Mouse (Mus musculus) telencephalon, adult 2 months (tissue): ENCODE data around the gene Rhbg.
A peak's percentile ranks its signal among the peaks of the same experiment; 100 is the strongest.

Experiments
- DNase-seq: peaks from one replicate; pipeline ENCODE4 v3.0.0-alpha.2; 2011; ENCODE audit warnings: low read depth, low spot score

Rhbg gene

DNA sequence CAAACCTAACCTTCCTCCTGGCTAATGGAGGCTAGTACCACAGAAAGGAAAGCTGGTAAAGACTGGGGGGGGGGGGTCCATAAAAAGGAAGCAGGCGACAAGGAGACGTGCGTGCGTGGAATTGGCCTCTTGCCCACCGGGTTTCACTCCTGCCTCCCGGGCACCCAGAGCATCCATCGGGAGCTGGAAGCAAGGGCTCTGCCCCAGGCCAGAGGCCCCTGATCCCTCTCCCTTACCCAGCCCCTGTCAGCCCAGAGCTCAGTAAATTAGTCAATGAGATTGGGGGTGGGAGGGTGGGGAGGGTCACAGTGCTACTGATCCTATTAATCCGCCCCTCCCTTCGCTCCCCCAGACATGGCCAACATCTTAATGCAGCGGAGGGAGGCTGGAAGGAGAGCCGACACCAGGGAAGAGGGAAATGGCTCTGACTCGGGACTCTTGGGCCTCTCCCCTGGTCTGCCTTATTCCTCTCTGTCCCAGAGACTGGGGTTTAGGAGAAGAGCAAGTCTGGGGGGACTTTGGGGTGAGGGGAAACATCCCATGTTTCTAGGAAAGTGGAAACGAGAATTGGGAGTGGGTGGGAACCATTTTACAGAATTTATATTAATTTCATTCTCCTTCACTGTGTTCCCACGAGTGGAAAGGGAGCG lies 46.9 kb downstream of the Rhbg start:
- no peak for DNase-seq

- DNase-seq, result no peak
Measured at GRCm38 (mm10) chr3:88206901-88207371, 47.6 kb downstream of the Rhbg start.

GRCm38 (mm10) chr3:88206500-88206899 lies 48.0 kb downstream of the Rhbg start:
- no peak for DNase-seq

DNA sequence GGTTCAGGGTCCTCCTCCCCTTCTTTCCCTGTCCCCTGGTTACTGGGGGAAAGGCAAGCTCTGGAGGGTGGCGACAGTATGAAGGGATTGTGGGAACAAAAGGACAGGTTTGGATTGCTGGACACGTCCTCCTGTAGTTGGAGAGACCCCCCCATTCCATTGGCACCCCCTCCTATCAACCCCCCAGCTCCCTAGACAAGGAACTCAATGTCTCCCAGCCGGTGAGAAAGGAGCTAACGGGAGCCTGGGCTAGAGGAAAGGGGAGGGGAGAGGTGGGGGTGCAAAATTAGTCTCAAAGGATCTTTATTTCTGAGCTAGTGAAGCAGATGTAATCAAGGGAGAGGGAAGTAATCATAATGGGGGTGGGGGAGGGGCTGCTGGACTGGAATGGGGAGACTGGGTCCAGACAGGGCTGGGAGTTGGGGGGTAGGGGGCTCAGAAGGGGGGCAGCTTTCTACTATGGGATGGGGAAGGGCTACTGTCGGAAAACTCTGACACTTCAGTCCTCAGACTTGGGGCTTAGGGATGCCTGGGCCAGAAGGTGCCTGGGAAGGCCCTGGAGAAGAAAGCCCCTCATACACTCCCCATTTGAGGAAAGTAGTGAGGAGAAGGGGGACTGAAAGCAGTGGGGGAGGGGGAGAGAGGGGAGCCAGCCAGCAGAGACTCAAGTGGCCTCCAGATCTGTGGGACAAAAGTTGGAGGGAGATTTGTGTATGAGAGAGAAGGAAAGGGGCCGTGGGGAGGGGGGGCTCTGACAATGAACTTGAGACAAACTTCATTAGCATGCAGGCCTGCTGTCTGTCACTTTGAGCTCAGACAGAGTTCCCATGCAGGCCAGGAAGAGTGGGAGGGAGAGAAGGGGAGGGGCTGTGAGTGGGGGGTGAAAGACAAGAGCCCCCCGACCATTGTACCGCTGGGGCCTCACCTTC lies 48.7 kb downstream of the Rhbg start:
- DNase-seq, result no peak

GRCm38 (mm10) chr3:88205176-88205562 lies 49.3 kb downstream of the Rhbg start:
- no peak for DNase-seq

- peak; percentile 71 for DNase-seq
Measured at GRCm38 (mm10) chr3:88204751-88205150, 49.8 kb downstream of the Rhbg start.

DNA sequence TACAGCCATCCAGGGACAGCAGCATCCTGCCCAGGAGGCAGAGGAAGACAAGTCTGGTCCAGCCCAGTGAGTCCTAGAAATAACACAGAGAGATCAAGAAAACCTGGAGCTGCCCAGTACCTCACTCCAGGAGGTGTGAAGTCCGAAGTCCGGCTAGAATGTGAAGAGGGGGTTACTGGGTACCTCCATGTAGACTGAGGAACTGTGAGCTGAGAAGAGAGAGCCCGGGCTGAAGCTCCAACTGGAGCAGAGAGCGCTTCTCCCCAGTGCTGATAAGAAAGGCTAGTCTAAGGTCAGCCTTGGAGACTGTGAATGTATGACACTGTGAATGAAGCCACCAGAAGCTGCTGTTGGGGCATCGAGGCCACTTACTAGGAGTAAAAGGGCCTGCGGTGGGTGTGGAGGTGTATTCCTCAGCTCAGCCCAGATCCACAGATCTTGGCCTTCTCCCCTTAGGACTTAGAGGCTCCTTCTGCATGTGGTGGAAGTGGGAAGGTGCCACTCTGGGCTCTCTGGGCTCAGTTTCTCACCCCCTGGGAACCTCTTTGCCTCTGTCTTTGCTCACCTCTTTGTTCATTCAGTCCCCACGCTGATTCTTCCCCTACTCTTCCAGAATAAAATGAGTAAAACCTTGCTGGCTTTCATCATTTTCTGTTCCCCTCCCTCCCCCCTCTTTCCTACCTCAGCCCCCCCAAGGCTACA lies 50.4 kb downstream of the Rhbg start:
- DNase-seq, result no peak

DNA sequence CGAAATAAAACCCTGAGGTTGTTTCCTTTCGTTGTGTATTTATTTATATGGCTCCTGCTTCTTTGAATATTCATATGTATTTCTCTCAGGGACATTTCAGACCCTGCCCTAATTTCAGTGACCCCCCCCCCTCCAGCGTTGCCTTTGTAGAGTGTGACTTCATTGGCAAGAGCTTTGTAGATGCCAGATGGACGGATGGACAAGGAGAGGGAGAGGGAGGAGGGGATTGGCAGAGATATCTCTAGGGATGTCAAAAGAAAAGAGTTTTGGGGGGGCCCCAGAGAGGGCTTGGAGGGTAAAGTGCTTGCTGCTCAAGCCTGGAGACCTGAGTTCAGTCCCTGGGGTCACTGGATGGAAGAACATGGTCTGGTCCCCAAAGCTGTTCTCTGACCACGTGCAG lies 51.1 kb downstream of the Rhbg start:
- DNase-seq, result no peak

DNA sequence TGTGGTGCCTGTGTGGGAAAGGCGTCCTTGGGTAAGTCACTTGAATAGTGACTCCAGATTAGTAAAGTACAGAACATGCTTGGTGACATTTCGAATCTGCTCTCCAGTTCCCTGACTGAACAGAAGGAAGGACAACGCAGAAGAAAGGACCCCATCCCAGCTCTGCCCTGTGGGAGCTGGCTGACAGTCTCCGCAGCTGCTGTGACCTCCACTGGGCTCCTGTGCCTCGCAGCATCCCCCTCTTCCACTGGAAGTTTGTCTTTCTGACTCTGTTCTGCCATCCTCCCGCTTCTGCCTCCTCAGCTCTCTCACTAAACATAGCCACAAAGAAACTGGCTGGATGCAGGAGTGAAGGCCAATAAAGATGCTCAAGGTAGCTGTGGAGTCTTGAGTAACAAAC lies 51.5 kb downstream of the Rhbg start:
- no peak for DNase-seq

DNA sequence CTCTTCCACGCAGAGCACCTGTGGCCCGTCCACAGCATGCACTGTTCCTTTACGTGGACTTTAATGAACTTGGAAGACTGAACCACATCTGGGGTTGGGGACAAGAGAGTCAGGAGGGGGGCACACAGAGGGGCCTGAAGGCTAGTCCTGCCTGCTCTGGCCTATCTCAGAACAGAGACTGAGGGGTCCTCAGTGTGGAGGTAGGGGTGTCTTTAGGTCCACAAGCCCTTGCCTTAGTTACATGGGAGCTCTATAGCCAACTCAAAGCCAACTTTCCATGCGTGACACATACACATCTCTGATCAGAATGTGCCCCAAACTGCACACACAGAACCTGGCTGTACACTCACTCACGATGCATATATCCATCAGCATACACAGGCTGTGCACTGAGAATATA lies 52.9 kb downstream of the Rhbg start:
- no peak for DNase-seq

GRCm38 (mm10) chr3:88200972-88201330 lies 53.6 kb downstream of the Rhbg start:
- DNase-seq, result no peak

GRCm38 (mm10) chr3:88200161-88200971 lies 54.1 kb downstream of the Rhbg start:
- no peak for DNase-seq

- no peak for DNase-seq
Measured at GRCm38 (mm10) chr3:88199541-88200110, 54.9 kb downstream of the Rhbg start.

- no peak for DNase-seq
Measured at GRCm38 (mm10) chr3:88198505-88199020, 55.9 kb downstream of the Rhbg start.

DNA sequence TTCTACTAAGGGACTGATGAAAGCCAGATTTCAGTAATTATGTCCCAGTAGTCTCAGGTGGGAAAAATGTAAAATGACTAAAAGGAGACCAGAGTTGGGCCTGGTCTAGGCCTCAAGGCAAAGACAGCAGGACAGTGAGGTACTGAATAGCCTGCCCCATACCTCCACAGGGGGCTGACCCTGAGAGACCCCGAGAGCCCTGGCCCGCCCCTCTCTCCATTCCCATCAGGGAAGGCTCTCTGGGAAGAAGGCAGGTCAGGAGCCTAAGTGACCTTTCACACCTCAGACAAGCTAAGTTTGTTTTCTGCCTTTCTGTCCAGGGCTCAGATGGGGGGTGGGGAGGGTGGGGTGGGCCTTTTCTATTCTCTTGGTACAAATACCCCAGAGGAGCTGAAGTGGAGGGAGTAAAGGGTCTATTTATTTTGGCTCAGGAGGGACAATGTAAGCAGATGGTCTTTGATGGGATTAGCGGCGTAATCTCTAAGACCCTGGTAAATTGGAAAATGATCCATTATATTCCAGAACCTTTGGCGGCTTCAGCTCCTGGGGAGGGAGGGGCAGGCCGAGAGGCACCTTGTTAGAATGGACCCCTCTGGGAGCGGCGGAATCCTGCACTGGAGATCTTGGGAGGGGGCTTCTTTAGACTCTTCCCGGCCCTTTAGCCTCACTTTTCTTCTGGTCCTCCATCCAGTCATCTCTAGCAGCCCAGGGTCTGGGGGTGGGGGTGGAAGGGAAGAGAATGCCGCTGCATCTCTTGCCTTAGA lies 56.6 kb downstream of the Rhbg start:
- no peak for DNase-seq
